Mouse (Mus musculus) adrenal gland, postnatal 4 days (tissue): Measurements from ENCODE around the gene Pitx1. TPM values are rescaled to one million over a fixed set of nuclear protein-coding genes. Genes with fewer than 3 reads are reported as not detected.

Experiments used
- DNase-seq, 2 experiments: peaks; one replicate each; pipeline ENCODE4 v3.0.0; 2021 to 2022; ENCODE audit warnings: low spot score in 2 of 2, mixed read lengths in 2 of 2
- long read RNA-seq, 2 experiments: library from polyadenylated mRNA; stranded (forward); transcript quantifications; one replicate each; pipeline ENCODE4 v2.0.0; 2021
- total RNA-seq, 2 experiments: library from RNA; stranded (reverse); gene quantifications; 2 replicates each; pipeline ENCODE4 v1.2.3; 2021

Pitx1 gene
- under 1 TPM in 1 of 2 experiments, not detected in 1; 0.11 TPM for total RNA-seq
- long read RNA-seq, experiment 1: 0 reads
- long read RNA-seq, experiment 2, partial matches to known transcripts: 0 of 1 reads
- long read RNA-seq, experiment 2, other reads (novel, unspliced or antisense): 0 of 1 reads

DNA sequence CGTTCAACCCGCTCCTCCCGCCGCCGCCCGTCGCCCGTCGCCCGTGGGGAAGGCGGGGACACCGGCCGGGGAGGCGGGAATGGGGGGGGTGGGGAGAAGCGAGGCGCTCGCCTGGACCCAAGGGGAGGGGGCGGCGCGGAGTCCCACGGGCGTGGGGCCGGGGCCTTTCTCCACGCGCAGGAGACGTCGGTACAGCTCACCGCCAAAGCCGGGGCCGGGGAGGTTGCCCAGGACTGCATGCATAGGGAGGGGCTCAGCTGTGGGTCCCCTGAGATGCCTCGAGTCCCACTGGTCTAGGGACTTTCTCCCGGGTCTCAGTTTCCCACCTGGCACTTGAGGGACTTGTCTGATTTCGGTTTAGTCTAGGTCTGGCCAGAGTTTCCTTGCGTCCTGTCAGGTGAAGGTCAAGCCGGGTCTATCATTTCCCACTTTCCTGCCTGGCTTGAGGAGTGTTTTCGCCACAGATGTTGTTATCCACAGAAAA is at the start of gene Pitx1:
TSS of gene Pitx1 (minus strand) at position 51 of the 484 bp plus-strand sequence.
- DNase-seq: no peak

GRCm38 (mm10) chr13:55881431-55882202 is 45.6 kb upstream of the Pitx1 start:
- no peak for DNase-seq

DNA sequence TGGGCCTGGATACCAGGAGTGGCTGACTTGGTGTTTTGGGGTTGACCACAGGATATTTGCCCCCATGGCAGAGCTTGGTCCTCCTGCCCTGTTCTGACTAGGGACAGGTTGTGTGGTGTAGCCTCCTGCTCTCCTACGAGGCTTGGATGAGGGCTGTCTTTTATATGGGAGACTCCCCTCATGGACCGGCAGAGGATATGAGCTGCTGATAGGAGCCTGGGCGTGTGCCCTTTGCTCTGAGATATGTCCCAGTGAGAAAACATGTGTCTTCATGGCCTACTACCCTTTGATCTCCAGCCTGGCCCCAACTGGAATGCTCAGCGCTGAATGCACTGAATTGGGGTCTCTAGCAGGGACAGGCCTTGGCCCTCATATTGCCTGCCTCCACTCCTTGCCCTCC is 42.4 kb upstream of the Pitx1 start:
- DNase-seq: no peak

DNA sequence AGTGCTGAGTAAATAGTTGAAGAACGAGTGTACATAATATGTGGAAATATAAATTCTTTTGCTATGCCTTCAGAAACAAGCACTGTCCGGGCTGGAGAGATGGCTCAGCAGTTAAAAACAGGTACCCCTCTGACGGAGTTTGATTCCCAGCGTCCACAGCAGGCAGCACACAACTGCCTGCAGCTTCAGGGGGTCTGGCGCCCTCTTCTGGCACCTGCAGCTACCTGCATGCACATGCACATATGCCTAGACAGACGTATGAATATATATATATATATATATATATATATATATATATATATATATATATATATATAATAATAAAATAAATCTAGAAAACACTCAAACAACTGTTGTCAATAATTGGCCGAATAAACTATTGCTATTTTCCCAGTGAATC is 35.4 kb upstream of the Pitx1 start:
- DNase-seq: no peak

DNA sequence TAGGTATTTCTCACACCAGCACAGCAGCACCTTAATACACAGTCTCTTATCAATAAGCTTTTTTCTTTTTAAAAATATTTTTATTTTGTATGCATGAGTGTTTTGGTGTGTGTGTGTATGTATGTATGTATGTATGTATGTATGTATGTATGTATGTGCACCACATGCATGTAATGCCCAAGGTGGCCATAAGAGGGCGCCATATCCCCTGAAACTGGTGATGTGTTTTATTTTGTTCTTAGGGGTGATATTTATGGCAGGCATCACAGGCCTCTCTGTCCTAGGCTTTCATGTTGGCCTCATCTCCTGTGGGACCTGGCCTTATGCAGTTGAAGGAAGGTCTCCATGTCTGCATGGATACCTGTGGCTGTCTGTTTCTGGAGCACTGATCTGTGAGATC is 34.0 kb upstream of the Pitx1 start:
- DNase-seq: no peak

- DNase-seq: no peak
Measured at GRCm38 (mm10) chr13:55867540-55868103, 31.6 kb upstream of the Pitx1 start.

DNA sequence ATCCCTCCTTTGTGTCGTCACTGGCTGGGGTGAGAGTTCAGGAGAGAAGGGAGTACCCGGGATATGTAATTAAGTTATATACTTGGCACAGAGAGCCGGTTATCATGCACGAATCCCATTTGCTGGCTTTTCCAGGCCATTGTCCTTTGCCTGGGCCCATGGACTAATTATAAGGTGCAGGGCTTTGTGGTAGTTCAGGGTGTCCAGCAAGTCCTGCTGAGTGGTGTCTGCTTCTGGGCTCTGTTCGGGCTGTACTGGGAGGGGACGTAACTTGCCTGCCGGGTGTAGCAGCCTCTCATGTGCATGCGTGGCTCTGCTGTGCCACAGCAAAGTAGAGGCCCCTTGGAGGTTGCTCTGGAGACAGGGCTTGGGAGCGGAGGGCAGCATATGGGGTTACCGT is 24.5 kb upstream of the Pitx1 start:
- DNase-seq: no peak

DNA sequence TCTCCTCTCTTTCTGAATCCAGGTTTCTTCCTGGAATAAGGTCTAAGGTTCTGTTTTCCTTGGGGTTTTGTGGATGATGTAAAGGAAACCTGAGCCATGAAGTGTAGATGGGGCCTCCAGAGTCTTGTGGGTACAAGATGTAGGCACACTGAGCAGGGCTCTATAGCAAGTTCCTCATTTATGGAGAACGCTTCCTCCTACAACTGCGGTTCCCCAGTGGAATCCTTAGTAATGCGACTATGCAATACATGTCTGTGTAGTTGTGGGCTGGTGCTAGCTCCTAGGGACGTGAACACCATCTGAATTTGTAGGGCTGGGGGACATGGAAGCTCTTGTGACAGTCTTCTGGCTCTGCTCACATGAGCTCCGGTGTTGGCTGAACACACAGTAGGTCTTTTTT is 22.5 kb upstream of the Pitx1 start:
- no peak for DNase-seq

DNA sequence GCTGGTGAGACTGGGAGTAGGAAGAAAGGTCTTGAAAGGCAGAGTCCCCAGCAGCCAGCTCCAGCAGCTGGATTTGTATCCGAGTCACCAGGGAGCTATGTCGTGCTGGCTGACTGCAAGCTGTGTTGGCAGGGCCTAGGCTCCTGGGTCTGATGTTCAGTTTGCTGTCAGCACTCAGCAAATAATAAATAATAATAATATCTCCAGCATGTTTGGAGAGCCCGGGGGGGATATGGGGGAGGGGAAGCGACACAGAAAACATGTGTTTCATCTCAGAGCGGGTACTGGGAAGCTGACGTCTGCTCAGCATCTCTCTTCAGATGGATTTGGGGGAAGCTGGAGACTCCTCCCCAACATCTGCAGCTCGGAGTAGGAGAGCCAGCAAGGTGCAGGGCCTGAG is 19.8 kb upstream of the Pitx1 start:
- DNase-seq: no peak

- no peak for DNase-seq
Measured at GRCm38 (mm10) chr13:55852205-55852604, 16.2 kb upstream of the Pitx1 start.

GRCm38 (mm10) chr13:55850726-55851125 is 14.7 kb upstream of the Pitx1 start:
- no peak for DNase-seq

DNA sequence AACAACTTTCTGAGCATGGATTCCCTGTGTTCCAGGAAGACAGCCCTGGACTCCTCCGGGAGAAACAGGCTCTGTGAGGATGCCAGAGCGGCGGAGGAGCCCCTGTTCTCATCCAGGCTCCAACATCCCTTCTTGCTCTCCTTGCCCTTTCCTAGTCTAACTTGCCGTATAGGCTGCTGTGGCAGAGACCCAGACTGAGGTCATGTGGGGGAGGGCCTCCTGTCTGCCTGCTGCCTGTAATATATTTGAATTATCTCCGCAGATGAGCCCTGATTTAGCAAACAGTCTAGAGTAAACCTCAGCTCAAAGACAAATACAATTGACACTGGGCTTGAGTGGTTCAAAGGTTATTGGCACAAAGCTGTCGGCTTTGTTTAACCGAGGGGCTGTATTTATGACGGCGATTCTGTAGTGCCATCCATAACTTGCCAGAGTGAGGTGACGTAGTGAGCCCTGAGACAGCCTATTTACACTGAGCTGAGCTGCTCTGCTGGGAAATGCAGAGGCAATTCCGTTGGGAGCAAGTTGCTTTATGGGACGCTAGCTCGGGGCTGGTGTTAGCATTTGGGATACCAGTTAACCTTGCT is 12.7 kb upstream of the Pitx1 start:
- DNase-seq: no peak

DNA sequence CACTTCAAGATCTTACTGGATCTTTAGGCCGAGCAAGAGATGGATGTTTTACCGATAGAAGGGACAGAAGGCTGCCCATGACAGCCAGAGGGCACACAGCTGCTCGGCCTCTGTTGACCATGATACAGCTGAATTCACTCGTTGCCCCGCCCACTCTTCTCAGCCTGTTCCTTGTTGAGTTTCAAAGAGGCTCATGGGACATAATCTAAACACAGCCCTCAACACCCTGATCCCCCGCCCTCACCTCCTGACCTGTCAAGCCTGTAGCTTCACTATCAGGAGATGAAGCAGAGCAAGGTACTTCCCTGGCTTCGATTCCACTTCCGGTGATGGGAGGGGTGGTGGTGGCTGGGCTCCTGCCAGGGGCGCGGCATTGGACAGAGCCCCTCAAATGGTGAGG is 11.8 kb upstream of the Pitx1 start:
- DNase-seq: no peak

GRCm38 (mm10) chr13:55843700-55844099 is 7.7 kb upstream of the Pitx1 start:
- no peak for DNase-seq

DNA sequence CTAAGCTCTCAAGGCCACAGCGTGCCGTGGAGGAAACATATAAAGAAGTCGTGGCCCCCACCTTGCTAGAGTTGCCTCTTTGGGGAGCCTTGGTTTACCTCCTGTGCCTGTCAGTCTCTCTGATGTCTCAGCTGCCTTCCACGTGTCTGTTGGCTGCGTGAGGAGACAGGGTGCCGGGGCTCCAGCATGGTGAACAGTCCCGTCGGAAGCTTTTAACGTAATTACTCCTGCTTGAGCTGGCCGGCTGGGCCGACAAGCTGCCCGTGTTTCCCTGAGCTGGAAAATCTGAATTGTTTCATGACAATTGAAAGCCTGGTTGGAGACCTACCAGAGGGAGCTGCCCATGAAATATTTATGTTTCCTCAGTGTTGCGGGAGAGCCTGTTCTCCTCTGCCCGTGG is 4.2 kb upstream of the Pitx1 start:
- no peak for DNase-seq

GRCm38 (mm10) chr13:55836786-55837780 is 1.1 kb upstream of the Pitx1 start:
- DNase-seq: no peak

DNA sequence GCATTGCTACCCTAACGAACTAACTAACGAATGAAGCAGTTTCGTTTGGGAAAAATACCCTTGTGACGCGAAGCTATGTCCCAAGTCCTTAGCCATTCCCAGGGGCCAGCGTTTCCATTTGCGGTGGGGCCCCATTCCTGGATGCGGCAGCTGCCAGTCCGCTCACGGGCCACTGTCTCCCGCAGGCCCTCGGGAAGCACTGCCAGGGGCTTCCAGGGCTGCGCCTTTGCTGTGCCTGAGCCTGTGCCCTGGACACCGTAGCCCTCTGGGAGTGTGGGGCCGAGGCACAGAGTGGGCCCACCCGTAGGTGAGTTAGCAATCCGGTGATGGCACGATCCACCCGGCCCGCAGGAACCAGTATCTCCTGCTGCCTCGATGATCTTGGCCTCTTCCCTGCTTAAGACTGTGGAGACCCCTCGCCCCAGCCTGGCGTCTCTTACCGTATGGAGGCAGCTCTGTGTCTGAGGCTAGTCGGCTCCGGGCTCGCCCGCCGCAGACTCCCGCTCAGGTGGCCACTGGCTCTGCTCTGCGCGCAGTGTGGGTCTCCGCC is 369 bp downstream of the Pitx1 start:
- DNase-seq: no peak

DNA sequence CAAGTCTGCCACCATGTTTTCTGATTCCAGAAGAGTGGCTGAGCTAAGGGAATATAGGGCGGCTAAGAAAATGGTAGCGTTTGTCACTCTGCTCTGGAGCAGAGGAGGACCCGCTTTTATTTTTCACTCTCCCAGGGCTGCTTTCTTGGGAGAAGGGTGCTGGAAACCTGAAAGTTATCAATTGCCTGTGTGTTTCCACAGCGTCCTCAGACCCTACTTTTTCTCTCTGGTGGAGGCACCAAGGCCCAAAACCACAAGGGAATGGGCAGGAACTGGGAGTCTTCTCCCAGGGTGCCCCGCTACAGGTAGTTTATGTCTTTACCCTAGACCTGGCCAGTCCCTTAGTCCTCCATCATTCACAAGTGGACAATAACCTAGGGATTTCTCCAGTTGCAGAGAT is 1.3 kb downstream of the Pitx1 start:
- no peak for DNase-seq

- DNase-seq: no peak
Measured at GRCm38 (mm10) chr13:55833921-55834320, 2.1 kb downstream of the Pitx1 start.

- DNase-seq: no peak
Measured at GRCm38 (mm10) chr13:55832602-55833001, 3.4 kb downstream of the Pitx1 start.

- no peak for DNase-seq
Measured at GRCm38 (mm10) chr13:55831722-55832160, 4.3 kb downstream of the Pitx1 start.
